Mouse (Mus musculus): ENCODE measurements around the gene Gpr39.

The Gpr39 gene

GRCm38 (mm10) chr1:125808426-125808825 lies 131.6 kb downstream of the Gpr39 start:
- no peak for DNase-seq (ENCODE audit: low read depth, low spot score)

GRCm38 (mm10) chr1:125813141-125813782 lies 136.5 kb downstream of the Gpr39 start:
- DNase-seq (ENCODE audit: low read depth, low spot score): no peak

- DNase-seq (ENCODE audit: low read depth, low spot score): no peak
Observed at GRCm38 (mm10) chr1:125821101-125821500, 144.3 kb downstream of the Gpr39 start.

- no peak for DNase-seq (ENCODE audit: low read depth, low spot score)
Observed at GRCm38 (mm10) chr1:125823611-125824010, 146.8 kb downstream of the Gpr39 start.

- DNase-seq (ENCODE audit: low read depth, low spot score): no peak
Observed at GRCm38 (mm10) chr1:125837507-125837906, 160.7 kb downstream of the Gpr39 start.

GRCm38 (mm10) chr1:125839746-125840392 lies 163.1 kb downstream of the Gpr39 start:
- no peak for DNase-seq (ENCODE audit: low read depth, low spot score)

- DNase-seq (ENCODE audit: low read depth, low spot score): no peak
Observed at GRCm38 (mm10) chr1:125854646-125855045, 177.9 kb downstream of the Gpr39 start.

GRCm38 (mm10) chr1:125858631-125859030 lies 181.8 kb downstream of the Gpr39 start:
- DNase-seq (ENCODE audit: low read depth, low spot score): no peak

GRCm38 (mm10) chr1:125870056-125870455 lies 193.3 kb downstream of the Gpr39 start:
- DNase-seq (ENCODE audit: low read depth, low spot score): no peak

- no peak for DNase-seq (ENCODE audit: low read depth, low spot score)
Observed at GRCm38 (mm10) chr1:125893158-125893557, 216.4 kb downstream of the Gpr39 start.

GRCm38 (mm10) chr1:125910211-125910870 lies 233.5 kb downstream of the Gpr39 start:
- DNase-seq (ENCODE audit: low read depth, low spot score): no peak

GRCm38 (mm10) chr1:125910871-125911265 lies 234.1 kb downstream of the Gpr39 start:
- DNase-seq (ENCODE audit: low read depth, low spot score): no peak

- DNase-seq (ENCODE audit: low read depth, low spot score): no peak
Observed at GRCm38 (mm10) chr1:125911337-125911900, 234.6 kb downstream of the Gpr39 start.

GRCm38 (mm10) chr1:125911901-125912445 lies 235.2 kb downstream of the Gpr39 start:
- no peak for DNase-seq (ENCODE audit: low read depth, low spot score)

GRCm38 (mm10) chr1:125912601-125913600 lies 236.1 kb downstream of the Gpr39 start, which contains the start of gene Lypd1:
TSS of gene Lypd1 (minus strand) at chr1:125913101.
- DNase-seq (ENCODE audit: low read depth, low spot score): no peak

- no peak for DNase-seq (ENCODE audit: low read depth, low spot score)
Observed at GRCm38 (mm10) chr1:125920696-125921095, 243.9 kb downstream of the Gpr39 start.

- DNase-seq (ENCODE audit: low read depth, low spot score): no peak
Observed at GRCm38 (mm10) chr1:125923062-125923461, 246.3 kb downstream of the Gpr39 start.

All from retina, adult 2 months (tissue).